Mouse (Mus musculus) kidney, embryonic 15.5 days (tissue): ENCODE data around the gene Pts. TPM values are rescaled to one million over a fixed set of nuclear protein-coding genes. Genes with fewer than 3 reads are reported as not detected.

Experiments
- ATAC-seq: fragments of 200-750 bp; cut with Nextera tagmentation; replicated peaks from 2 replicates; pipeline ENCODE4 v1.8.0; 2017; ENCODE audit warnings: moderate TSS enrichment; ENCODE audit not compliant: low FRiP score
- H3K27ac ChIP-seq: fragments of 300-500 bp; sonication (generic); 2 replicates; pipeline ENCODE4 v1.5.1; 2015; ENCODE audit warnings: mild to moderate bottlenecking, inconsistent platforms
- H3K27me3 ChIP-seq: fragments of 300-500 bp; sonication (generic); 2 replicates; pipeline ENCODE4 v1.6.1; 2015; ENCODE audit warnings: inconsistent platforms
- H3K36me3 ChIP-seq: fragments of 300-500 bp; sonication (generic); 2 replicates; pipeline ENCODE4 v1.6.1; 2015; ENCODE audit warnings: inconsistent platforms
- H3K4me1 ChIP-seq: fragments of 300-500 bp; sonication (generic); 2 replicates; pipeline ENCODE4 v1.6.1; 2015; ENCODE audit warnings: inconsistent platforms
- H3K4me2 ChIP-seq: fragments of 300-500 bp; sonication (generic); 2 replicates; pipeline ENCODE4 v1.6.1; 2015; ENCODE audit warnings: moderate library complexity, mild to moderate bottlenecking, inconsistent platforms
- H3K4me3 ChIP-seq: fragments of 300-500 bp; sonication (generic); replicated peaks from 2 replicates; pipeline ENCODE4 v1.5.1; 2015; ENCODE audit warnings: mild to moderate bottlenecking, inconsistent platforms
- H3K9ac ChIP-seq: fragments of 300-500 bp; sonication (generic); 2 replicates; pipeline ENCODE4 v1.6.1; 2015; ENCODE audit warnings: mild to moderate bottlenecking, inconsistent platforms
- H3K9me3 ChIP-seq: fragments of 300-500 bp; sonication (generic); replicated peaks from 2 replicates; pipeline ENCODE4 v1.6.1; 2016; ENCODE audit warnings: inconsistent platforms
- WGBS: fragments of 180-500 bp; shearing (Covaris S2); methylation state at CpG from one replicate; pipeline ENCODE4 v1.1.7; 2015; ENCODE audit warnings: mixed read lengths; 5-methylcytosine and 5-hydroxymethylcytosine counted together
- polyA plus RNA-seq: library from polyadenylated mRNA; unstranded; fragments of >200 nt; fragmentation: Nextera tagmentation; extraction: Ambion mirVana; gene quantifications from 2 replicates; pipeline ENCODE4 v1.2.1, GENCODE M21; 2015

The Pts gene
- polyA plus RNA-seq, 1 experiment from 2014 or later: 88.2 TPM

DNA sequence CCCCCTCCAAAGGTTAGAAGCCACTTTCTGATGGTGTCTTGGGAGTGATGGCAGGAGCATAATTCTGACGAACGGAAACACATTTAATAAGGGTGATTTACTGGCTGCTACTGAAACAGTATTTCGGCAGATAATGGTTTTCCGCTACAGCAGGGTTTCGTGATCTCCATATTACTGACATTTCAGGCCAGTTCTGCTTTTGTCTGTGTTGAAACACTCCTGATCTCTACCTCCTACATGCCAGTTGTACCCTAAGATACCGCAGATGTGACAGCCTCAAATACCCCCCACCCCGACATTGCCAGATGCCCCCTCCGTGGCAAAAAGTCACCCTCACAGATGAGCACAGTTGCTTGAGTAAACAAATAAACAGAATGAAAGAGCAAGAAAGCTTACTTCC lies 49.0 kb downstream of the Pts start:
- ATAC-seq: no peak
- Histone ChIP-seq H3K4me3 (no peak overlapping the region), H3K27ac (0 out of 2 replicates have a peak overlapping the region, but pooled peaks have one; percentile 4), H3K9ac (no peak overlapping the region), H3K4me2 (peak overlapping the region; percentile 24; the same call in 1 of the 2 replicates), H3K4me1 (peaks cover 45% of the 10 kb centered on the region), H3K9me3 (no peaks in the 10 kb centered on the region), H3K27me3 (no peaks in the 10 kb centered on the region), H3K36me3 (no peaks in the 10 kb centered on the region)
- 50% methylated on average over 8 of the region's 8 CpGs for whole genome bisulfite sequencing

- Histone ChIP-seq H3K4me3 (no peak overlapping the region), H3K27me3 (no peaks in the 10 kb centered on the region), H3K36me3 (no peaks in the 10 kb centered on the region), H3K9me3 (no peaks in the 10 kb centered on the region), H3K4me2 (no peak overlapping the region), H3K4me1 (peaks cover 45% of the 10 kb centered on the region), H3K27ac (0 out of 2 replicates have a peak overlapping the region, but pooled peaks have one; percentile 4), H3K9ac (no peak overlapping the region)
- WGBS: 29% methylated on average over 5 of the region's 5 CpGs
- ATAC-seq: no peak
Measured at GRCm38 (mm10) chr9:50478826-50479225, 49.7 kb downstream of the Pts start.

DNA sequence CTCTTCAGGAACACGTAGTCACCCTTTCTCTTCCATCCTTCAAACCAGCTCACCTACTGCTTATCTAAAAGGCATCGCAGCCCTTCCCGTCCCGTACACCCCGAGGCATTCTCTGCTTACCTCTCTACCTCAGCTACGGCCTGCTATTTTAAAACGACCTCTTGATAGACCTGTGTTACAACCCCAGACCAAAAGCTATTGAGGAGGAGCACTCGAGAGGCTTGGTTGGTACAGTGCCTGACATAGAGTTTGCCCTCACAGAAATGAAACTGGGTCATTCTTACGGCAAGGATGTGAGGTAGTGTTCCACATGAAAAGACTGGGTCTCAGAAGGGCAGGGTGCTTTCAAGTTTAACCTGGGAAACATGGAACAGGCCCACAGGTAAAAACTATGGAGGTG lies 51.3 kb downstream of the Pts start:
- Histone ChIP-seq H3K9me3 (no peaks in the 10 kb centered on the region), H3K4me1 (peaks cover 46% of the 10 kb centered on the region), H3K4me3 (no peak overlapping the region), H3K27ac (no peak overlapping the region), H3K4me2 (no peak overlapping the region), H3K36me3 (no peaks in the 10 kb centered on the region), H3K27me3 (no peaks in the 10 kb centered on the region), H3K9ac (no peak overlapping the region)
- ATAC-seq: no peak
- 74% methylated on average over 9 of the region's 9 CpGs for WGBS

GRCm38 (mm10) chr9:50476651-50477050 lies 51.9 kb downstream of the Pts start:
- ATAC-seq: 0 out of 2 replicates have a peak, but pooled peaks have one; percentile 38
- Histone ChIP-seq H3K27ac (peak overlapping the region; percentile 82; the same call in 1 of the 2 replicates), H3K4me1 (peaks cover 49% of the 10 kb centered on the region), H3K4me3 (no peak overlapping the region), H3K27me3 (no peaks in the 10 kb centered on the region), H3K9ac (no peak overlapping the region), H3K4me2 (no peak overlapping the region), H3K36me3 (no peaks in the 10 kb centered on the region), H3K9me3 (no peaks in the 10 kb centered on the region)
- WGBS: 51% methylated on average over 7 of the region's 7 CpGs

GRCm38 (mm10) chr9:50475745-50476144 lies 52.8 kb downstream of the Pts start:
- Histone ChIP-seq H3K9me3 (no peaks in the 10 kb centered on the region), H3K27me3 (no peaks in the 10 kb centered on the region), H3K4me3 (no peak overlapping the region; the same call in 1 of the 2 replicates), H3K27ac (peak overlapping the region; percentile 82), H3K4me1 (peaks cover 58% of the 10 kb centered on the region), H3K9ac (no peak overlapping the region), H3K4me2 (peak overlapping the region; percentile 22), H3K36me3 (no peaks in the 10 kb centered on the region)
- ATAC-seq: peak; percentile 64
- WGBS: 28% methylated on average over 8 of the region's 8 CpGs

GRCm38 (mm10) chr9:50475318-50475717 lies 53.2 kb downstream of the Pts start:
- peaks cover 59% of the 10 kb centered on the region for H3K4me1 ChIP-seq
- WGBS: 46% methylated on average over 7 of the region's 7 CpGs
- H3K27ac ChIP-seq: peak overlapping the region; percentile 82
- H3K4me2 ChIP-seq: peak overlapping the region; percentile 22
- H3K36me3 ChIP-seq: no peaks in the 10 kb centered on the region
- H3K4me3 ChIP-seq: no peak overlapping the region
- no peaks in the 10 kb centered on the region for H3K27me3 ChIP-seq
- ATAC-seq: no peak
- H3K9me3 ChIP-seq: no peaks in the 10 kb centered on the region
- H3K9ac ChIP-seq: no peak overlapping the region

Other genes starting within 250 kb of the Pts start
- gene Rpl10-ps3, start 183.8 kb downstream of the Pts start, polyA plus RNA-seq: 231 and 320 TPM in 2 replicates
- 24.8 TPM in 2 replicates for gene Plet1, start 34.2 kb downstream of the Pts start, polyA plus RNA-seq
- 1.7 and 3.0 TPM in 2 replicates for gene Il18, start 26.1 kb upstream of the Pts start, polyA plus RNA-seq
- gene Bco2, start 26.5 kb upstream of the Pts start, polyA plus RNA-seq: 0.08 and 0.12 TPM in 2 replicates
- 0.18 TPM in 1 of 2 replicates, not detected in the other for gene Tex12, start 32.6 kb upstream of the Pts start, polyA plus RNA-seq
- 363 and 376 TPM in 2 replicates for gene Sdhd, start 75.1 kb upstream of the Pts start, polyA plus RNA-seq
- gene Timm8b, start 75.2 kb upstream of the Pts start, polyA plus RNA-seq: 259 and 296 TPM in 2 replicates
- 4.9 and 5.6 TPM in 2 replicates for gene Pih1d2, start 88.6 kb upstream of the Pts start, polyA plus RNA-seq
- gene Nkapd1, start 88.7 kb upstream of the Pts start, polyA plus RNA-seq: 22.1 and 24.8 TPM in 2 replicates
- 60.4 and 67.2 TPM in 2 replicates for gene Dlat, start 131.1 kb upstream of the Pts start, polyA plus RNA-seq
- gene Dixdc1, start 210.8 kb upstream of the Pts start, polyA plus RNA-seq: 8.3 and 8.5 TPM in 2 replicates
- 8.9 and 9.2 TPM in 2 replicates for gene 2310030G06Rik, start 217.8 kb upstream of the Pts start, polyA plus RNA-seq
- 53.1 and 59.0 TPM in 2 replicates for gene Cryab, start 222.6 kb upstream of the Pts start, polyA plus RNA-seq
- 8.1 and 10.5 TPM in 2 replicates for gene Hspb2, start 223.6 kb upstream of the Pts start, polyA plus RNA-seq
- gene Fdxacb1, start 239.5 kb upstream of the Pts start, polyA plus RNA-seq: 10.9 and 11.7 TPM in 2 replicates
- gene Alg9, start 246.3 kb upstream of the Pts start, polyA plus RNA-seq: 35.6 and 35.9 TPM in 2 replicates
- gene 1110032A03Rik, start 246.8 kb upstream of the Pts start, polyA plus RNA-seq: 30.1 and 35.0 TPM in 2 replicates